Mouse (Mus musculus): ENCODE data around the gene Tapbpl.
A peak's percentile ranks its signal among the peaks of the same experiment; 100 is the strongest.

The Tapbpl gene

DNA sequence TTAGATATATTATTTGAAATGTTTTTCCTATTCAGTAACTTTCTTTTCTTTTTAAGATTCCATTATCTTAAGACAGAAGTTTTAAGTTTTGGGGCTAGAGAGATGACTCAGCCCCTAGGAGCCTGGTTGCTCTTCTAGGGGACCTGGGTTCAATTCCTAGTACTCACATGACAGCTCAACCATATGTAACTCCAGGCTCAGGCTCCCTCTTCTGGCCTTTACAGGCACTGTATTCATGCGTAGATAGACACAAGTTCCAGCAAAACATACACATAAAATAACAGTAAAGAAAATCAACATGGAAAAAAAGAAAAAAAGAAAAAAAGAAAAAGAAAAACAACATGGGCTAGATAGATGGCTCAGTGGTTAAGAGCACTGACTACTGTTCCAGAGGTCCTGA lies 21.2 kb downstream of the Tapbpl start:
- DNase-seq (ENCODE audit: low read depth, low spot score) = no peak

DNA sequence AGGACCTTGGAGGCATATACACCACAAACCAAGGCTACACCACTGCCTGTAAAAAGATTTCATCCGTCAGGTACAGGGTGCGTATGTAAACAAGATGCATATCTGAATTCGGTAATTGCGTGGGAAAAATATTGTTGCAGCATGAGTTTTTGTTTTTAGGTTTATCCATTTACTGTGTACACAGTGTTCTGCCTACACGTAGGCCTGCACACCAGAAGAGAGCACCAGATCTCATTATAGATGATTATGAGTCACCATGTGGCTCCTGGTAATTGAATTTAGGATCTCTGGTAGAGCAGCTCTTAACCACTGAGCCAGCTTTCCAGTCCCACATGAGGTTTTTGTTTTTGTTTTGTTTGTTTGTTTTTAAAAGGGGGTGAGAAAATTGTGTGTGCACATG lies 34.5 kb downstream of the Tapbpl start:
- no peak for DNase-seq (ENCODE audit: low read depth, low spot score)

DNA sequence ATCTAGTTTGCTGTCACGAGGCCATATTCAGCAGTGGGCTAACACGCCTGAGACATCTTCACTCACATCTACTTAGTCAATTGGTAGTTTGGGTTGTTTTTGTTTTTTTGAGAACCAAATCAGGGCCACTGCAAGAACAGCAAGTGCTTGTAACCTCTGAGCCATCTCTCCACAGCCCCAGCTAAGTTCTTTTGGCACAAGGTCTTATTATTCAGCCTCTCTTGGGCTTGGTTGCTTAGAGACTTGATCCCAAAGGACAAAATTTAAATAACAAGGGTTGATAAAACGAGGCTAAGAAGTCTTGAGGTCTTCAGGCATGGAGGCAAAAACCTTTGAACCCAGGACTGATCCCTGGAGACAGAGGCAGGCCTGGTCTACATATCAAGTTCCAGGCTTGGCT lies 35.4 kb downstream of the Tapbpl start:
- DNase-seq (ENCODE audit: low read depth, low spot score) = no peak

GRCm38 (mm10) chr6:125195541-125196075 lies 36.1 kb downstream of the Tapbpl start:
- no peak for DNase-seq (ENCODE audit: low read depth, low spot score)

- no peak for DNase-seq (ENCODE audit: low read depth, low spot score)
These were observed 38.3 kb downstream of the Tapbpl start for GRCm38 (mm10) chr6:125193390-125193789.

GRCm38 (mm10) chr6:125192841-125193240 lies 38.8 kb downstream of the Tapbpl start:
- no peak for DNase-seq (ENCODE audit: low read depth, low spot score)

GRCm38 (mm10) chr6:125192016-125192714 lies 39.5 kb downstream of the Tapbpl start:
- DNase-seq (ENCODE audit: low read depth, low spot score) = peak; percentile 88

DNA sequence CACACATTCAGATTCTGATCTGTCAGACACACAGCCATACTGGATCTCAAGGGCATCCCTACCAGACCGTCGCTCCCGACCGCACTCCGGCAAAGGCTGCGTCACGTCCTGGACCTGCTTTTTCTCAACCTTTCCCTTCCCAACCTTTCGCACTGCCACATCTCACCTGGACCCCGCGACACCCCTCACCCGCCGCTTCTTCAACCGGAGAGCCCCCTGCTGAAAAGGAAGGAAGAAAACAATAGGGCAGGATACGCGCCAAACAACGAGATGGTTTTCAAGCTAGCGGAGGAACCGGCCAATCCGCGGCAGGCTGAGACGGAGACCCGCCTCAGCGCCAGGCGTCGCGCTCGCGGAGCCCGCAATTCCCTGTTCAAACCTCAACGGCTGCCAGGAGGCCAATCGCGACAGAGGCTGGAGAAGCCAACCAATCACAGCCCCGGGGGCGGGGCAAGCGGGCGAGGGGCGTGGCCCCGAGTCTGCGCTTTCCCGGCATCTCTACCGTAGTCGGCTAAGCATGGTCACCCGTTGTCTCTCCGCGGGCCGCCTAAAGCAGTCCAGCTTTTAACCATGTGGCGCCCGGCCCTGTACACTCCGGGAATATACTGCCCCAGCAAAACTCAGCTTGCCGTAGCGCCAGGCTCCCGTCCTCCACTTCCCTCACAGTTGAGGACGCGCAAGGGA lies 40.2 kb downstream of the Tapbpl start, which contains the start of the genes Ncapd2 and Mrpl51:
TSS of gene Ncapd2 (minus strand) at position 370 of the 684 bp plus-strand sequence.
TSS of gene Mrpl51 (plus strand) at position 470 of the 684 bp plus-strand sequence.
- DNase-seq (ENCODE audit: low read depth, low spot score) = peak; percentile 98

GRCm38 (mm10) chr6:125190816-125191215 lies 40.8 kb downstream of the Tapbpl start:
- DNase-seq (ENCODE audit: low read depth, low spot score) = no peak

- no peak for DNase-seq (ENCODE audit: low read depth, low spot score)
These were observed 45.5 kb downstream of the Tapbpl start for GRCm38 (mm10) chr6:125186203-125186602.

DNA sequence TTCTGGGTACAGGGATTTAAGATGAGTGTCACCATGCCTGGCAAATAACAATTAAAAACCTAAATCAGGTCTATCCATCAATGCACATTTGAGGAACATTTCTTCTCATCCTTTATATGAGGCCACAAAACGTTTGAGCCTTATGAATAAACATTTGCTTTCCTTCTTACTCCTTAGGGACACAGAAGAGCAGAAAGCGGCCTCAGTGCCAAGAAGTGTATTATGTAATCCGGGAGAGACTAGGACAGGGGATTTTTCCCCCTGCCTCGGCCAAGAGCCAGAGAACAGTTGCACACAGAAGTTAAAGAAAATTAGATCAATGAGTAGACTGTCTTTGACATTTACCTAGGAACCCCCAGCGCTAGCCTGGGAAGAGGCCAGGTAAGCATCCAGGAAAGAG lies 49.5 kb downstream of the Tapbpl start:
- DNase-seq (ENCODE audit: low read depth, low spot score) = no peak

DNA sequence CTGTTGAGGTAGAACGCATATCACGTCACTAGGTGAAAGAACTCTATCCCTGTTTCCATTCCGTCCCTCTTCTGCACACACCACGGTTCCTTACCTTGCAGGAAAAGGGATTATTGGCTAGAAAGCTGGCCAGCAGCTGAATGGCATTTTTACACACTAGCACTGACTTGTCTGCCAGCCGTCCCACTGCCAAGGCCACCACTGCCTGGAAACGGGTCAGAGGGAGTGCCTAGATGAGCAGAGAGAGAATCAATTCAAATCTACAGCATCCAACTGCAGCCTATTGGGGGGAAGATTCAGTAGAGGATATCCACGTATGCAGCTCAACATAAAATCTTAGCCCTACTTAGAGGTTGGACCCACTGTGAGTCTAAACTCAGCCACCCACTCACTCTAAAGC lies 52.1 kb downstream of the Tapbpl start:
- no peak for DNase-seq (ENCODE audit: low read depth, low spot score)

- DNase-seq (ENCODE audit: low read depth, low spot score) = no peak
These were observed 56.2 kb downstream of the Tapbpl start for GRCm38 (mm10) chr6:125175469-125175868.

Measured in forelimb bud, embryonic 11.5 days (tissue).